Mouse (Mus musculus): ENCODE data around the gene Gsto1. TPM values are rescaled to one million over a fixed set of nuclear protein-coding genes. Genes with fewer than 3 reads are reported as not detected.
"Not testable (repeated sequence)": the region's sequence is repeated elsewhere in the genome, so short reads cannot be mapped to it uniquely, and the experiment has no call there.

Gene Gsto1
- polyA plus RNA-seq, 2 experiments = 71.3 to 132 TPM

DNA sequence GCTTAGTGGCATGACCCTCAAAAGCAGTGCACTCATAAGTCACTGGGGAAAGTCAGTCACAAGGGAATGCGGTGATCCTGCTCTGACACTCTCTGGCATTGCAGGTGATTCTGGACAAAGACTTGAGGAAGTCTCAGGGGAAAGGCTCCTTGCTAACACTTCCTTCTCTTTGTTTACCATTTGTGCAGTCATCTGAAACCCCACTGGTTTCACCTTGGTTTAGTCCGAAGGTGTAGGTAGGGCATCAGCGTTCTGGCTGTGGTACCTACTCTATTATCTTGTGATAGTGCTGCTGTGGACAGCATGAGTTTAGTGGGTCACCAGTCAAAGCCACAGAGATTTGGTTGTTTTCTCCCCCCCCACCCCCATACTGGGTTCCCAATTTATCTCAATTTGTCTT, 5.0 kb upstream of the Gsto1 start:
- Histone ChIP-seq H3K27me3 (ENCODE audit: control insufficient read depth, insufficient read depth, low read length) (no peaks in the 10 kb centered on the region), H3K36me3 (ENCODE audit: control insufficient read depth, insufficient read depth, low read length) (no peaks in the 10 kb centered on the region), H3K4me3 (replicated peaks; ENCODE audit: low read length) (no peak overlapping the region), H3K4me1 (ENCODE audit: control insufficient read depth, insufficient read depth, low read length) (no peaks in the 10 kb centered on the region), H3K27ac (replicated peaks; ENCODE audit: low read depth, low read length) (no peak overlapping the region), H3K4me2 (replicated peaks; ENCODE audit: low read depth, low read length, severe bottlenecking) (no peak overlapping the region), H3K9ac (ENCODE audit: low read depth, low read length, severe bottlenecking) (no peak overlapping the region), H3K9me3 (ENCODE audit: control insufficient read depth, low read length) (no peaks in the 10 kb centered on the region)
- no peak for TF ChIP-seq POLR2A (IDR thresholded peaks at IDR 0.05; ENCODE audit: borderline replicate concordance, extremely low read depth, insufficient read depth, insufficient read length)
- 97% methylated on average over 3 of the region's 3 CpGs for WGBS
- ATAC-seq (ENCODE audit: low FRiP score, low read depth) = no peak
- DNase-seq (ENCODE audit: low spot score) = no peak

DNA sequence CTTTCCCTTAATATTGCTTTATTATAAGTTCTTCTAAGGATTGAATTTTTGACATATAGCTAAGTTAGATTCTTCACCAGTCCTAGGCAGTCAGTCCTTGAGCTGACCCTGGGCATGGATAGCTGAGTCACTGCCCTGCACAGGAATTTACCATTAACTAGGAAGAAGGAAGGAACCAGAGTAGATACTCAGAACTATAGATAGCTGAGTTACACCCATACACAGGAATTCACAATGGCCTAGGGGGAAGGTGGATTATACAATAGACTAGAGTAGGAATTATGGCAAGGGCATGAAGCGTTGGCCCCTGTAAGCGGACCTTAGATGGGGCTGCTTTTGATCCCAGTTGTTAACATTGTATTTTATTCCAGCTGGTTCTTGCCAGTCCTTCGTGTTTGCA, 2.6 kb upstream of the Gsto1 start:
- DNase-seq (ENCODE audit: low spot score); H3K4me2 ChIP-seq (replicated peaks; ENCODE audit: low read depth, low read length, severe bottlenecking); H3K4me1 ChIP-seq (ENCODE audit: control insufficient read depth, insufficient read depth, low read length); ATAC-seq (ENCODE audit: low FRiP score, low read depth); H3K27ac ChIP-seq (replicated peaks; ENCODE audit: low read depth, low read length); H3K27me3 ChIP-seq (ENCODE audit: control insufficient read depth, insufficient read depth, low read length); H3K36me3 ChIP-seq (ENCODE audit: control insufficient read depth, insufficient read depth, low read length); H3K4me3 ChIP-seq (replicated peaks; ENCODE audit: low read length); H3K9ac ChIP-seq (ENCODE audit: low read depth, low read length, severe bottlenecking); H3K9me3 ChIP-seq (ENCODE audit: control insufficient read depth, low read length): not testable (repeated sequence)
- WGBS = 84% methylated on average over 3 of the region's 3 CpGs

DNA sequence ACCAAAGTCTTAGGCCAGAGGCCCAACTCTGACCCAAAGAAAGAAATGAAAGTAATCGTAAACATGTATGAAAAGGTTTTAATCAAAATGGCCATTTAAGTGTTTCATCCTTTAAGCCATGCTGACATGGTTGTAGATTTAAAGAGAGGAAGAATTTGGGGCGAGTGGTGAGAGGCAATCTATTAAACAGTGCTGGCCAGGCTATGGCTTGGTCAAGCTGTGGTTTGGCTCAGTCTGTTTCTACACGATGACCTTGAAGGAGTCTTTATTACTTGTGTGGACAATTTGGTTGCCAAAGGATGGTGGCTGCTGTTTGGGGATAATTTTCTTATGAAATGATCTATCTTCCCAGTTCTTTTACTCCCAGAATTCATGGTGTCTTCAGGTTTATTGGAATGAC, 1.7 kb upstream of the Gsto1 start:
- no peaks in the 10 kb centered on the region for H3K9me3 ChIP-seq (ENCODE audit: control insufficient read depth, low read length)
- DNase-seq (ENCODE audit: low spot score) (no peak), ATAC-seq (ENCODE audit: low FRiP score, low read depth) (no peak)
- no peak overlapping the region for H3K4me3 ChIP-seq (replicated peaks; ENCODE audit: low read length)
- peaks cover 3% of the 10 kb centered on the region for H3K36me3 ChIP-seq (ENCODE audit: control insufficient read depth, insufficient read depth, low read length)
- H3K4me2 ChIP-seq (replicated peaks; ENCODE audit: low read depth, low read length, severe bottlenecking) = no peak overlapping the region
- no peak overlapping the region for H3K9ac ChIP-seq (ENCODE audit: low read depth, low read length, severe bottlenecking)
- WGBS = 77% methylated on average over 3 of the region's 3 CpGs
- no peak overlapping the region for H3K27ac ChIP-seq (replicated peaks; ENCODE audit: low read depth, low read length)
- H3K27me3 ChIP-seq (ENCODE audit: control insufficient read depth, insufficient read depth, low read length) = no peaks in the 10 kb centered on the region
- no peak for TF ChIP-seq POLR2A (IDR thresholded peaks at IDR 0.05; ENCODE audit: borderline replicate concordance, extremely low read depth, insufficient read depth, insufficient read length)
- H3K4me1 ChIP-seq (ENCODE audit: control insufficient read depth, insufficient read depth, low read length) = 0 out of 2 replicates have a peak, but pooled peaks cover 3% of the 10 kb centered on the region

DNA sequence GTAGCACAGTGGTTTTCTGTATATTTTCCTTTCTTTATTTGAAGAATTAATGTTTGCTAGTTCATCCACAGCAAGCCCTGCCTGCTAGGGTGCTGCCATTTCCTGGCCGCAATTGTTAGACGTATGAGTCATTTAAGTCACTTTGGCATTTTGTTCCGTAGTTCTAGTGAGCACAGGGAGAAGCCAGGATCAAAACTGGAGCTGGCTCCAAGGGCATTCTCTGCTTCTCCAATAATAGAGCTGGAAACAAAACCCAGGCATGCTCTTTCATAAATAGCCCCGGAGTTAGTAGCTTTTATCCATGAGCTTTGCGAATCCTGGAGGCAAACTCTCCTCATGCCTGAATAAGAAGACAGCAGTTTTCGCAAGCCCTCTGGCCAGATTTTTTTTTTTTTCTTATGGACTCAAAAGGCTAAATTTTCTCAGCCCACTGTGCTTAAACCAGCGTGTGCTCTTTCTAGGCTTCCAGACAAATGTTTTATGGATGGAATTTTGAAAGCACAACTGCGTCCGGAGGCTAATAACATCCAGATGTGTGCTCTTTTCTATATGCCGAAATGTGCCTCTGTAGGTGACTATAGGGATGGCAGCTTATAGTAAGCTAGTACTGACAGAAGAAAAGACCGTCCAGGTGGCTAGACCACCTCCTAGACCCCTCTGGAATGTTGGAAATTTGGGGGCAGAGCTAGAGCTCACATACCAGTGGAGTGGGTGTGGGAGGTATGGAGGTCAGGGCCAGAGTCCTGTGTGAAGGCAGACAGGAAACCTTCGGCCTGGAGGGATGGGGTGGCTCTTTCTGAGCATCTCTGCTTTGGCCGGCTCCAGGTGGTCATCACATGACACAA, 597 bp upstream of the Gsto1 start:
- no peak for TF ChIP-seq POLR2A (IDR thresholded peaks at IDR 0.05; ENCODE audit: borderline replicate concordance, extremely low read depth, insufficient read depth, insufficient read length)
- 4% methylated on average over 13 of the region's 13 CpGs for WGBS
- peak; percentile 90 for DNase-seq (ENCODE audit: low spot score)

DNA sequence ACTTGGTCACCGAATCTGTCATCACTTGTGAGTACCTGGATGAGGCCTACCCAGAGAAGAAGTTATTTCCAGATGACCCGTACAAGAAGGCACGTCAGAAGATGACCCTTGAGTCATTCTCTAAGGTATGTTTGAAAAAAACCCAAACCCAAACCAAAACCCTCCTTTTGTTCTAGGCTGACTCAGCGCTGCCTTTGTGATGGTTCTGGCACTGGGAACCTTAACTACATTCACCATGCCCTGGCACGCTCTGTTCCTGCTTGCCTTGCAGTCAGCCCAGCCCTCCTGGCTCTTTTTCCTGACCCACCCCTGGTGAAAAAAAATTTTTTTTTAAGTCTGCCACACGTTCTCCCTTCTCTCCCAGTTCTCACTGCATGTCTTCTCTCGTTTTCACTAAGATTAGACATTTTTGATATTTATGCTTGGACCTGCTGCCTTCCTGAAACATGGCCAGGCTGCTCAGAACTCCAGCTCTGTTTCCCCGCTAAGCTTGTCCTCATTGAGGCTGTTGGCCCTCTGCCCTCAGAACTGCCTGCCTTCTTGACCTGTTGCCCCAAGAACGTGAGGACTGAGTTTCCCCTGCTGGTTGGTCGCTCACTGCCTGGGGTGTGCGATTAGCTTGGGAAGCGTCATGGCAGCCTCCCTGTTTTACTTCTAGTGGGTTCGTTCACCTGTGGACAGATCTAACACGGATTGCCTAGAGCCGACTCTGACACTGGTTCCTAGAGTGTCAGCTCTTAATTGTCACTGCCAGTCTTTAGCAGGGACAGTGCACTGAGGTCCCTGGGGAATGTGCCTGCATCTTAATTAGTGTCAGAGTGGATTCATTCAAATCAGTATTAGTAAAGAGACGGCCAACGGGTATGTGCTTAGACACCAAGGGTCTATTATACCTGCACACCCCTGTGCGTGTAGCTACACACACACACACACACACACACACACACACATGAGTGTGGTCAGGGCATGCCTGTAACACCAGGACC, 3.5 kb downstream of the Gsto1 start:
- no peak overlapping the region for H3K4me2 ChIP-seq (replicated peaks; ENCODE audit: low read depth, low read length, severe bottlenecking)
- no peak for TF ChIP-seq POLR2A (IDR thresholded peaks at IDR 0.05; ENCODE audit: borderline replicate concordance, extremely low read depth, insufficient read depth, insufficient read length)
- H3K36me3 ChIP-seq (ENCODE audit: control insufficient read depth, insufficient read depth, low read length) = peaks cover 35% of the 10 kb centered on the region
- no peak for DNase-seq (ENCODE audit: low spot score)
- no peak overlapping the region for H3K4me3 ChIP-seq (replicated peaks; ENCODE audit: low read length)
- no peak overlapping the region for H3K9ac ChIP-seq (ENCODE audit: low read depth, low read length, severe bottlenecking)
- WGBS = 84% methylated on average over 18 of the region's 18 CpGs
- no peaks in the 10 kb centered on the region for H3K27me3 ChIP-seq (ENCODE audit: control insufficient read depth, insufficient read depth, low read length)
- H3K9me3 ChIP-seq (ENCODE audit: control insufficient read depth, low read length) = no peaks in the 10 kb centered on the region
- ATAC-seq (ENCODE audit: low FRiP score, low read depth) = no peak
- 0 out of 2 replicates have a peak, but pooled peaks cover 3% of the 10 kb centered on the region for H3K4me1 ChIP-seq (ENCODE audit: control insufficient read depth, insufficient read depth, low read length)
- no peak overlapping the region for H3K27ac ChIP-seq (replicated peaks; ENCODE audit: low read depth, low read length)

More for the DNA sequence above, 597 bp upstream of the Gsto1 start:
- Histone ChIP-seq H3K4me2 (replicated peaks; ENCODE audit: low read depth, low read length, severe bottlenecking) (peak overlapping the region; percentile 92), H3K27me3 (ENCODE audit: control insufficient read depth, insufficient read depth, low read length) (no peaks in the 10 kb centered on the region), H3K36me3 (ENCODE audit: control insufficient read depth, insufficient read depth, low read length) (peaks cover 7% of the 10 kb centered on the region), H3K9ac (ENCODE audit: low read depth, low read length, severe bottlenecking) (peak overlapping the region; percentile 79), H3K4me3 (replicated peaks; ENCODE audit: low read length) (peak overlapping the region; percentile 83), H3K27ac (replicated peaks; ENCODE audit: low read depth, low read length) (peak overlapping the region; percentile 81), H3K9me3 (ENCODE audit: control insufficient read depth, low read length) (no peaks in the 10 kb centered on the region), H3K4me1 (ENCODE audit: control insufficient read depth, insufficient read depth, low read length) (0 out of 2 replicates have a peak, but pooled peaks cover 3% of the 10 kb centered on the region)
- ATAC-seq (ENCODE audit: low FRiP score, low read depth) = peak; percentile 90

All from limb, embryonic 14.5 days (tissue).